Mouse (Mus musculus): ENCODE results near the gene Ctss. TPM values are rescaled to one million over a fixed set of nuclear protein-coding genes. Genes with fewer than 3 reads are reported as not detected.
A peak's percentile ranks its signal among the peaks of the same experiment; 100 is the strongest.

Ctss gene
- polyA plus RNA-seq (2015; fragmentation: Nextera tagmentation; extraction: Ambion mirVana), result 32.5 and 33.6 TPM in 2 replicates

DNA sequence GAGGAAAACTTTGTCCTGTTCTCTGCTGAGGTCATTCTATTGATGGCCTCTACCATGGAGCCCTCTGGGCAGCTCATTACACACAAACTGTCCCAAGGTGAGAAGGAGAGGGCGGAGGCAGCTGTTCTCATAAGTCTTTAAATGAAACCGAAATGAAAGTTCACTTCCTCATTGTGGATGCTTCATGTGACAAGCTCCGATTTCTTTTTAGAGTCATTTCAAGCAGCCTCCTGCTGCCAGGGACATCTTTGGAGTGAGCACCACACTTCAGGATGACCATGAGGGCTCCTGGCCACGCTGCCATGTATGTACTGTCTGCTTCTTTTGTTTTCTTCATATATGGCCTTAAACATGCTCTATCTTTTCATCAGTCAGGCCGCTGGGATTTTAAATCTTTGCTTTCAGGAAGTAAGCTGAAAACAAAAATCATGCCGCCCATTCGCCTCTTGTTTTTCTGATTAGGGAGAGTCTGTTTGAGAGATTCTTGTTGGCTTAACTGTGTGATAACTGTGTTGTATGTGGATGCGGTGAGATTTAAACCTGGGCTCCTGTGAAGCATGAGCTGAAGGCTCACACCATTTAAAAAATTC, at the start of gene Ctss:
Gene Ctss, plus strand, starts transcription at position 165 of the 590 bp plus-strand sequence.
- 78% methylated on average over 8 of the region's 8 CpGs for WGBS
- Histone ChIP-seq H3K27me3 (replicated peaks) (no peaks in the 10 kb centered on the region), H3K9ac (no peak within 1 kb of the TSS), H3K4me2 (no peak within 1 kb of the TSS), H3K36me3 (no peaks in the 10 kb centered on the region), H3K4me1 (no peaks in the 10 kb centered on the region), H3K4me3 (replicated peaks) (no peak within 1 kb of the TSS), H3K27ac (no peak within 1 kb of the TSS), H3K9me3 (no peaks in the 10 kb centered on the region)
- no peak for ATAC-seq (ENCODE audit: insufficient read depth, low FRiP score, low read depth)

DNA sequence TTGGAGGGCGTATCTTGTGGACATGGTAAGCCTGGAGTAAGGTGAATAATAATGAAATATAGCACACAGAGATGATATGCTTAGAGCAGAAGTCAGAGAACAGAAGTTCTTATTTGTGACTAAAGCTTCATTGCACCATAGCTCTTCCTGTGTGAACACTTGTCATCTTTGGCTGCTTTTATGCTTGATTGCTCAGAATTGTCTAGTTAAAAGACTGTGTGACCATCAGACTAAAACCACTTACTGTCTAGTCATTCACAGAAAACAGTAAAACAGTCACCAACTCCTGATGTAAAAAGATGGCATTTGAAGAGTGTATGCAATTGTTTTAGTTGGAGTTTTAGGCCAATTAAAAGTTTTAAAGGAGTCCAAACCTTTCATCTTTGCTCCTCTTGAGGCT, 47.6 kb upstream of the Ctss start:
- Histone ChIP-seq H3K36me3 (peaks cover 32% of the 10 kb centered on the region), H3K9me3 (no peaks in the 10 kb centered on the region), H3K4me1 (no peaks in the 10 kb centered on the region), H3K4me2 (no peak overlapping the region), H3K4me3 (replicated peaks) (no peak overlapping the region), H3K9ac (no peak overlapping the region), H3K27me3 (replicated peaks) (no peaks in the 10 kb centered on the region), H3K27ac (no peak overlapping the region)
- ATAC-seq (ENCODE audit: insufficient read depth, low FRiP score, low read depth), result no peak
- WGBS, result 88% methylated on average over 1 of the region's 1 CpGs

DNA sequence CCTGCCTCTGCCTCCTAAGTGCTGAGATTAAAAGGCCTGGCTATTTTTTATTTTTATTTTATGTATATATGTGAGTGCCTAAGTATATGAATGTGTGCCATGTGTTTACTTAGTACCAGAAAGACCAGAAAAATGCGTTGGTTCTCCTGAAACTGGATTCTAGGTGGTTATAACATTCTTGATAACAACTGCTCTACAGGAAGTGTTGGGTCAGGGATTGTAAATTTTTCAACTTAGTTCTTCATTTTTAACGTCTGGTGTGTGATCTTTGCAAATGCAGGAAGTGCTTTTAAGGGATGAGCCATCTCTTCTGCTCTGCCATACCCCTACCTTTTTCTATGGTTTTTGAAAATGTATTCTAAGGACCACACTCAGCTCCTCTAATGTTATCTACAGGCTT, 40.2 kb upstream of the Ctss start:
- Histone ChIP-seq H3K4me1 (no peaks in the 10 kb centered on the region), H3K36me3 (peaks cover 28% of the 10 kb centered on the region), H3K9ac (no peak overlapping the region), H3K27me3 (replicated peaks) (no peaks in the 10 kb centered on the region), H3K27ac (no peak overlapping the region), H3K4me3 (replicated peaks) (no peak overlapping the region), H3K4me2 (no peak overlapping the region), H3K9me3 (no peaks in the 10 kb centered on the region)
- ATAC-seq (ENCODE audit: insufficient read depth, low FRiP score, low read depth), result no peak
- 72% methylated on average over 2 of the region's 2 CpGs for WGBS

DNA sequence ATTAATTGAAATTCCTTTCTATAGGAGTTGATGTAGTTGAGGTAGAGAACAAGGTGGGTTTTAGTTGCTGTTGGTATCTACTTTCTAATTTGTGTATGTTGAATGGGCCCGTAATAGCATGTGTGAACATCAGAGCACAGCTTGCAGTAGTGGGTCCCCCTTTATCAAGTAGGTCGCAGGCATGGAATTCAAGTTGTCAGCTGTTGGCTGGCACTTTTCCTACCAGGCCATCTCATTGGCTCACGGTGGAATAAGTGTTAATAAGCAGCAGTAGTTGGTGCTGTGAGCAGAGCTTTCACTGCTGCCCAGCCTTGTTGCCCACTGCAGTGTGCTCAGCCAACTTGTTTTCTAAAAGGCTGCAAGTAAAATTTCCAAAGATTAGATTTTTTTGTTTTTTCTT, 37.9 kb upstream of the Ctss start:
- Histone ChIP-seq H3K36me3 (peaks cover 28% of the 10 kb centered on the region), H3K27me3 (replicated peaks) (no peaks in the 10 kb centered on the region), H3K27ac (no peak overlapping the region), H3K4me3 (replicated peaks) (no peak overlapping the region), H3K9ac (no peak overlapping the region), H3K4me2 (no peak overlapping the region), H3K9me3 (no peaks in the 10 kb centered on the region), H3K4me1 (no peaks in the 10 kb centered on the region)
- no peak for ATAC-seq (ENCODE audit: insufficient read depth, low FRiP score, low read depth)
- WGBS, result 94% methylated on average over 3 of the region's 3 CpGs

DNA sequence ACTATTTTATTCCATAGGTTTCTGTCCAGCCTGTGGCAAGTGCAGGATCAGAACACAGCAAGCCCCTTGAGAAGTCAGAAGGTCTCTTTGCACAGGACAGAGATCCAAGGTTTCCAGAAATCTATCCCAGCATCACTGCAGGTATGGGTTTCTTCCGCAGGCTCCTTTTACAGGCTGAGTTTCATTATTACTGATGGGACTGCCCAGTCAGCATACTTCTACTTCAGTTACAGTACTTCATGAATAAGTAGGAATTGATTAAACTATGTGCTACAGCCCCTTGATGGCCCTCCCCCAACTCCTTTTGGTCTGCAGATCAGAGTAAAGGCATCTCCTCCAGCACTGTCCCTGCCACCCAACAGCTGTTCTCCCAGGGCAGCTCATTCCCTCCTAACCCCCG, 36.3 kb upstream of the Ctss start:
- Histone ChIP-seq H3K27me3 (replicated peaks) (no peaks in the 10 kb centered on the region), H3K4me1 (no peaks in the 10 kb centered on the region), H3K9ac (no peak overlapping the region), H3K4me2 (no peak overlapping the region), H3K27ac (no peak overlapping the region), H3K9me3 (no peaks in the 10 kb centered on the region), H3K4me3 (replicated peaks) (no peak overlapping the region), H3K36me3 (peaks cover 35% of the 10 kb centered on the region)
- WGBS, result 98% methylated on average over 2 of the region's 2 CpGs
- no peak for ATAC-seq (ENCODE audit: insufficient read depth, low FRiP score, low read depth)

DNA sequence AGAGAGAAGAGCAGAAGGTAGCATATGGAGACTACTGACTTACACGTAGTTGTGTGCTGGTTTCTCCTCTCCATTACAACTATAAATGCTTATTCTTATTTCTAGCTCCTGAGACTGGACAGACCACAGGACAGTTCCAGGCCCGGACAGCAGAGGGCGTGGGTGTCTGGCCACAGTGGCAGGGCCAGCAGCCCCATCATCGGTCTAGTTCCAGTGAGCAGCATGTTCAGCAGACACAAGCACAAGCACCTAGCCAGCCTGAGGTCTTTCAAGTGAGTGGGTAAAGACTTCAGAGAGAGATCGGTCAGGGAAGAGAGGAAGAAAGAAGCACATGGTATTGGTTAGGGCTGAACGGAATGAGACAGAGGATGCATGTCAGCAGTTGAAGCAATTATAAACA, 32.2 kb upstream of the Ctss start:
- H3K9me3 ChIP-seq, result no peaks in the 10 kb centered on the region
- no peak for ATAC-seq (ENCODE audit: insufficient read depth, low FRiP score, low read depth)
- H3K4me1 ChIP-seq, result no peaks in the 10 kb centered on the region
- H3K4me3 ChIP-seq (replicated peaks), result no peak overlapping the region
- no peaks in the 10 kb centered on the region for H3K27me3 ChIP-seq (replicated peaks)
- H3K4me2 ChIP-seq, result no peak overlapping the region
- H3K36me3 ChIP-seq, result peaks cover 29% of the 10 kb centered on the region
- H3K27ac ChIP-seq, result no peak overlapping the region
- no peak overlapping the region for H3K9ac ChIP-seq
- 66% methylated on average over 6 of the region's 6 CpGs for WGBS

DNA sequence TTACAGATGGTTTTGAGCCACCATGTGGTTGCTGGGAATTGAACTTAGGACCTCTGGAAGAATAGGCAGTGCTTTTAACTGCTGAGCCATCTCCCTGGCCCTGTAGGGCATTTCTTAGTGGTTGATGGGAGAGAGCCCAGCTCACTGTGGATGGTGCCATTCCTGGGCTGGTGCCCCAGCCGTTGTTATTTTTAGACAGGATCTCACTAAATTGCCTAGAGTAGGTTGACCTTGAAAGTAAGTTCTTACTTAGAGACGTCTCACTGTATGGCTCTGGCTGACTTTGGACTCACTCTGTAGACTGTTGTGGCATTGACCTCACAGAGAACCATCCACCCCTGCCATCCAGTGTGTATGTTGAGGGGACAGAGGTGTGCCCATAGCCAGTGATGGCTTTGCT, 28.4 kb upstream of the Ctss start:
- Histone ChIP-seq H3K9me3 (no peaks in the 10 kb centered on the region), H3K36me3 (peaks cover 12% of the 10 kb centered on the region; the same call in 1 of the 2 replicates), H3K27me3 (replicated peaks) (no peaks in the 10 kb centered on the region), H3K4me3 (replicated peaks) (no peak overlapping the region), H3K4me1 (no peaks in the 10 kb centered on the region), H3K27ac (no peak overlapping the region), H3K4me2 (no peak overlapping the region), H3K9ac (no peak overlapping the region)
- no peak for ATAC-seq (ENCODE audit: insufficient read depth, low FRiP score, low read depth)
- WGBS, result 78% methylated on average over 2 of the region's 2 CpGs

DNA sequence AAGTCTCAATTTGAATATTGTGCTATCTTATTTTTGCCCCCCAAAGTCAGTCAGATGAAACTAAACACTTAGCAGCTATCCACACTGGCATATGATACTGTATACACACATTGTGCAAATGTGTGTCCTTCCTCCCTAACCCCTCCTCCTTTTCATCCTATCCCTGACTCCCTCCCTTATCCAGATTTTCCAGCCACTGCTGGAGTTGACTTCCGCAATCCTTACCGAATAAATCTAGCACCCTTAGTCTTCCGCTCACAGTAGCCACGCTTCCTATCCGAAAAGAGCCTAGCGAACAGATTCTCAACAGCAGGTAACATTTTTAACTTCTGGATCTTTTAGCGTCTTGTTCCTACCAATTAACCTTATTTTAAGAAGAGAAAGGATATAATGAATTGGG, 27.6 kb upstream of the Ctss start, which contains the start of gene Ctsk:
Gene Ctsk, plus strand, starts transcription at position 233 of the 400 bp plus-strand sequence.
- H3K27me3 ChIP-seq (replicated peaks), result no peaks in the 10 kb centered on the region
- no peaks in the 10 kb centered on the region for H3K4me1 ChIP-seq
- H3K4me3 ChIP-seq (replicated peaks), result peak within 1 kb of the TSS; percentile 4; the same call in 1 of the 2 replicates
- peak within 1 kb of the TSS; percentile 35; the same call in 1 of the 2 replicates for H3K4me2 ChIP-seq
- peaks cover 11% of the 10 kb centered on the region; the same call in 1 of the 2 replicates for H3K36me3 ChIP-seq
- 56% methylated on average over 7 of the region's 7 CpGs for WGBS
- no peaks in the 10 kb centered on the region for H3K9me3 ChIP-seq
- 0 out of 2 replicates have a peak, but pooled peaks have one; percentile 18 for ATAC-seq (ENCODE audit: insufficient read depth, low FRiP score, low read depth)
- no peak within 1 kb of the TSS for H3K27ac ChIP-seq
- H3K9ac ChIP-seq, result no peak within 1 kb of the TSS

DNA sequence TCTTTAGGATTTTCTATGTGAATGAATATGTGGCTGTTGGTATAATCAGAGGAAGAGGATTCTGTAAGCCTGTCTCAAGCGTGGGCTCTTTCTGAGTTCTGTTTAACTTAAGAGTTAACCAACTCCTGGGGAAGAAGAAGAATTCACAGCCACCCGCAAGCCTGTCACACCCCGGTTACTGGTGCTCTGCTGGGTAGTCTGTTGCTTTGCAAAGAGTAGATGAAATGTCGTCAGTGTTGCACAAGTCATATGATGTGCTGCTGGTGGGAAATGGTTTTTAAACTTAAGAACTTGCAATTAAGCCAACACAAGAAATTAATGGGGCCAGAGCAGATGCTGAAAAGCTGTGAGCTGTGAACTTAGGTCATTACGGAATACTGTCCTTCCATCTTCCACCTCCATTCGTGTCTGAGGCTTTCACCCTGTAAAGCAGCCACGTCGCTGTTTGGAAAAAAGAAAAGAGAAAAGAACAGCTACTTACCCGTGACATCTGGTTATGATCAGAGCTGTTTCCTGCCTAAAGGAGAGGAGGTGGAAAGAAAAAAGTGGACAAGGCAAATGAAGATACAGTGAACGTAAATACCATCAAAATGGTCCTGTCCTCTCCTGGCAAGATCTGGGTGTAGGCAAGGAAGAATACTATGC, 27.0 kb upstream of the Ctss start:
- Histone ChIP-seq H3K4me3 (replicated peaks) (peak overlapping the region; percentile 4; the same call in 1 of the 2 replicates), H3K9me3 (no peaks in the 10 kb centered on the region), H3K9ac (no peak overlapping the region), H3K27me3 (replicated peaks) (no peaks in the 10 kb centered on the region), H3K4me1 (no peaks in the 10 kb centered on the region), H3K27ac (no peak overlapping the region), H3K4me2 (peak overlapping the region; percentile 35; the same call in 1 of the 2 replicates), H3K36me3 (0 out of 2 replicates have a peak, but pooled peaks cover 6% of the 10 kb centered on the region)
- WGBS, result 38% methylated on average over 10 of the region's 10 CpGs
- ATAC-seq (ENCODE audit: insufficient read depth, low FRiP score, low read depth), result no peak

DNA sequence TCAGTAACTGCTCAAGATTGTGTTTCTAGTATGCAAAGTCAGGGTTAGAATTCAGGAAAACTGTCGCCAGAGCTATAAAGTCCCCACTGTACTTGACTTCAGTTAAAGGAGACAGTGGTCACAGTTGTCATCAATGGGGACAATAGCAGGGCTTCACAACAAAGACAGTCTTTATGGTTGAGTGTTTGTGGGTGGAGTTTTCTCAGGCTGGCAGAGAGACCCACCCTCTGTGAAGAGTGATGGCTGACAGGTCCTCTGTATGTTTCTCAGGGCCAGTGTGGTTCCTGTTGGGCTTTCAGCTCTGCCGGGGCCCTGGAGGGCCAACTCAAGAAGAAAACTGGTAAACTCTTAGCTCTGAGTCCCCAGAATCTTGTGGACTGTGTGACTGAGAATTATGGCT, 24.3 kb upstream of the Ctss start:
- Histone ChIP-seq H3K4me3 (replicated peaks) (no peak overlapping the region), H3K4me1 (no peaks in the 10 kb centered on the region), H3K4me2 (no peak overlapping the region), H3K27me3 (replicated peaks) (no peaks in the 10 kb centered on the region), H3K9ac (no peak overlapping the region), H3K27ac (no peak overlapping the region), H3K36me3 (0 out of 2 replicates have a peak, but pooled peaks cover 3% of the 10 kb centered on the region), H3K9me3 (no peaks in the 10 kb centered on the region)
- 55% methylated on average over 2 of the region's 2 CpGs for WGBS
- ATAC-seq (ENCODE audit: insufficient read depth, low FRiP score, low read depth), result no peak

DNA sequence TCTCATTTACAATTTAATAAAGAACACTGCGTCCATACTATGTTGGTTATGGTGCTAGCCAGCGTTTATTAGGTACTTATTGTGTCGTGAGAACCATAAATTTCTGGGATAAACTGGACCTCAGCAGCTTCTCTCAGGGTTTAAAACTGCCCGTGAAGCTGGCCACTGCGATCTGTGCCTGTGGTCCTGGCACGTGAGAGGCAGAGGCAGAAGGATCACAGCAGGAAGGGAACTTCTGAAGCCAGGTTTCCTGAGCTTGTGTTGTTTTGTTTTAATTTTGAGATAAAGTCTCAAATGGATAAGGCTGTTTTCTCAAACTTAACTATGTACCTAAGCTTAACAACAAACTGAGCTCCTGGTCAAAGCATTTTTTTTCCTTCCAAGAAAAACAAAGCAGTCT, 17.2 kb upstream of the Ctss start:
- Histone ChIP-seq H3K27ac (no peak overlapping the region), H3K4me1 (no peaks in the 10 kb centered on the region)
- 73% methylated on average over 6 of the region's 6 CpGs for WGBS

DNA sequence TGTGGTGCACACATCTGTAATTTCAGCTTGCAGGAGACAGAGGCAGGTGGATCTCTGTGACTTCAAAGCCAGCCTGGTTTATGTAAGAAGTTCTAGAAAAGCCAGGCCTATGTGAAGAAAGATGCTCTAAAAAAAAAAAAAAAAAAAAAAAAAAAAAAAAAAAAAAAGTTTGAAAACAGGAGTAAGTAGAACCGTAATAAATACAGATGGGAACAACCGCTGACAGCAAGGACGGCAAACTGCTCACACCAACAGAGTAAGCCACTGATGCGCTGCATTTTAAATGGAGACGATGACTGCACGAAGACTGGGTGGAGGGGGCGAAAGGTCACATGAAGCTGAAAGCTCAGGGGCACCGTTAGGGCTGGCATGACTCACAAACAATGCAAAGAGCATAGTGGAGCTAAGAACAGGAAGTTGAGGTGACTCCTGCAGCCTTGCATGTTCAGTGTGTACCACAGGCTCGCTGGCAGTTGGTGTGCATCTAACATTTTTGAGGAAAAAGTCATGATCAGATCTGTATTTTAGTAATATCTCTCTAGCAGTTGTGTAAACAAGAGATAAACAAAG, 14.9 kb upstream of the Ctss start:
- Histone ChIP-seq H3K4me1 (0 out of 2 replicates have a peak, but pooled peaks cover under 1% of the 10 kb centered on the region), H3K9me3 (no peaks in the 10 kb centered on the region), H3K27ac (no peak overlapping the region), H3K4me2 (no peak overlapping the region), H3K27me3 (replicated peaks) (no peaks in the 10 kb centered on the region), H3K4me3 (replicated peaks) (no peak overlapping the region), H3K9ac (no peak overlapping the region), H3K36me3 (0 out of 2 replicates have a peak, but pooled peaks cover under 1% of the 10 kb centered on the region)
- ATAC-seq (ENCODE audit: insufficient read depth, low FRiP score, low read depth), result no peak
- WGBS, result 70% methylated on average over 9 of the region's 9 CpGs

More for the DNA sequence above, 17.2 kb upstream of the Ctss start:
- Histone ChIP-seq H3K4me3 (replicated peaks) (no peak overlapping the region), H3K27me3 (replicated peaks) (no peaks in the 10 kb centered on the region), H3K36me3 (0 out of 2 replicates have a peak, but pooled peaks cover 3% of the 10 kb centered on the region), H3K4me2 (no peak overlapping the region), H3K9me3 (no peaks in the 10 kb centered on the region), H3K9ac (no peak overlapping the region)
- ATAC-seq (ENCODE audit: insufficient read depth, low FRiP score, low read depth), result no peak

Measured in stomach, embryonic 15.5 days (tissue).